Mouse (Mus musculus): ENCODE measurements around the gene Caskin1. TPM values are rescaled to one million over a fixed set of nuclear protein-coding genes. Genes with fewer than 3 reads are reported as not detected.

Gene Caskin1
- polyA plus RNA-seq, 1 experiment from 2014 or later: 2.9 TPM

GRCm38 (mm10) chr17:24483495-24483894 lies 4.9 kb upstream of the Caskin1 start:
- Histone ChIP-seq H3K27me3 (replicated peaks; ENCODE audit: control insufficient read depth, insufficient read depth, low read length) (peaks cover 12% of the 10 kb centered on the region), H3K4me2 (ENCODE audit: low read depth, low read length) (no peak overlapping the region), H3K9ac (ENCODE audit: low read depth, low read length) (no peak overlapping the region), H3K9me3 (ENCODE audit: control insufficient read depth, low read length) (no peaks in the 10 kb centered on the region), H3K4me3 (ENCODE audit: low read depth, low read length) (no peak overlapping the region), H3K27ac (replicated peaks; ENCODE audit: low read depth, low read length) (no peak overlapping the region), H3K4me1 (ENCODE audit: control insufficient read depth, insufficient read depth, low read length) (no peaks in the 10 kb centered on the region), H3K36me3 (ENCODE audit: control insufficient read depth, insufficient read depth, low read length) (no peaks in the 10 kb centered on the region)
- 89% methylated on average over 3 of the region's 3 CpGs for WGBS
- DNase-seq (ENCODE audit: low spot score) (no peak), ATAC-seq (ENCODE audit: low read depth) (no peak)

GRCm38 (mm10) chr17:24485090-24485860 lies 3.1 kb upstream of the Caskin1 start:
- no peak overlapping the region for H3K4me2 ChIP-seq (ENCODE audit: low read depth, low read length)
- H3K4me3 ChIP-seq (ENCODE audit: low read depth, low read length): no peak overlapping the region
- H3K9ac ChIP-seq (ENCODE audit: low read depth, low read length): no peak overlapping the region; the same call in 1 of the 2 replicates
- H3K4me1 ChIP-seq (ENCODE audit: control insufficient read depth, insufficient read depth, low read length): peaks cover 4% of the 10 kb centered on the region; the same call in 1 of the 2 replicates
- H3K9me3 ChIP-seq (ENCODE audit: control insufficient read depth, low read length): no peaks in the 10 kb centered on the region
- H3K27ac ChIP-seq (replicated peaks; ENCODE audit: low read depth, low read length): no peak overlapping the region
- DNase-seq (ENCODE audit: low spot score) (peak; percentile 36), ATAC-seq (ENCODE audit: low read depth) (no peak)
- 50% methylated on average over 10 of the region's 11 CpGs for WGBS
- H3K27me3 ChIP-seq (replicated peaks; ENCODE audit: control insufficient read depth, insufficient read depth, low read length): peaks cover 26% of the 10 kb centered on the region
- no peaks in the 10 kb centered on the region for H3K36me3 ChIP-seq (ENCODE audit: control insufficient read depth, insufficient read depth, low read length)

- H3K4me3 ChIP-seq (ENCODE audit: low read depth, low read length): peak overlapping the region; percentile 74
- H3K9me3 ChIP-seq (ENCODE audit: control insufficient read depth, low read length): no peaks in the 10 kb centered on the region
- peak overlapping the region; percentile 80 for H3K9ac ChIP-seq (ENCODE audit: low read depth, low read length)
- no peaks in the 10 kb centered on the region for H3K36me3 ChIP-seq (ENCODE audit: control insufficient read depth, insufficient read depth, low read length)
- WGBS: 0% methylated on average over 8 of the region's 81 CpGs
- peaks cover 4% of the 10 kb centered on the region; the same call in 1 of the 2 replicates for H3K4me1 ChIP-seq (ENCODE audit: control insufficient read depth, insufficient read depth, low read length)
- peak overlapping the region; percentile 96 for H3K4me2 ChIP-seq (ENCODE audit: low read depth, low read length)
- ATAC-seq (ENCODE audit: low read depth): peak; percentile 76
- peak; percentile 35 for DNase-seq (ENCODE audit: low spot score)
- peak overlapping the region; percentile 61; the same call in 1 of the 2 replicates for H3K27ac ChIP-seq (replicated peaks; ENCODE audit: low read depth, low read length)
- peaks cover 26% of the 10 kb centered on the region for H3K27me3 ChIP-seq (replicated peaks; ENCODE audit: control insufficient read depth, insufficient read depth, low read length)
Observed at GRCm38 (mm10) chr17:24488662-24489264, 362 bp downstream of the Caskin1 start.

- ATAC-seq (ENCODE audit: low read depth) (peak; percentile 16; the same call in 1 of the 2 replicates), DNase-seq (ENCODE audit: low spot score) (no peak)
- peak overlapping the region; percentile 80 for H3K9ac ChIP-seq (ENCODE audit: low read depth, low read length)
- 20% methylated on average over 18 of the region's 19 CpGs for WGBS
- no peaks in the 10 kb centered on the region for H3K9me3 ChIP-seq (ENCODE audit: control insufficient read depth, low read length)
- H3K27ac ChIP-seq (replicated peaks; ENCODE audit: low read depth, low read length): no peak overlapping the region
- peak overlapping the region; percentile 74 for H3K4me3 ChIP-seq (ENCODE audit: low read depth, low read length)
- peak overlapping the region; percentile 96 for H3K4me2 ChIP-seq (ENCODE audit: low read depth, low read length)
- H3K4me1 ChIP-seq (ENCODE audit: control insufficient read depth, insufficient read depth, low read length): peaks cover 4% of the 10 kb centered on the region; the same call in 1 of the 2 replicates
- H3K27me3 ChIP-seq (replicated peaks; ENCODE audit: control insufficient read depth, insufficient read depth, low read length): peaks cover 26% of the 10 kb centered on the region
- no peaks in the 10 kb centered on the region for H3K36me3 ChIP-seq (ENCODE audit: control insufficient read depth, insufficient read depth, low read length)
Observed at GRCm38 (mm10) chr17:24489265-24490030, 1.0 kb downstream of the Caskin1 start.

GRCm38 (mm10) chr17:24490399-24490798 lies 2.0 kb downstream of the Caskin1 start:
- H3K4me1 ChIP-seq (ENCODE audit: control insufficient read depth, insufficient read depth, low read length): peaks cover 4% of the 10 kb centered on the region; the same call in 1 of the 2 replicates
- H3K36me3 ChIP-seq (ENCODE audit: control insufficient read depth, insufficient read depth, low read length): no peaks in the 10 kb centered on the region
- H3K27me3 ChIP-seq (replicated peaks; ENCODE audit: control insufficient read depth, insufficient read depth, low read length): peaks cover 26% of the 10 kb centered on the region
- 87% methylated on average over 4 of the region's 4 CpGs for WGBS
- DNase-seq (ENCODE audit: low spot score) (peak; percentile 58), ATAC-seq (ENCODE audit: low read depth) (no peak)
- no peak overlapping the region for H3K9ac ChIP-seq (ENCODE audit: low read depth, low read length)
- H3K4me2 ChIP-seq (ENCODE audit: low read depth, low read length): no peak overlapping the region
- H3K27ac ChIP-seq (replicated peaks; ENCODE audit: low read depth, low read length): no peak overlapping the region
- no peaks in the 10 kb centered on the region for H3K9me3 ChIP-seq (ENCODE audit: control insufficient read depth, low read length)
- H3K4me3 ChIP-seq (ENCODE audit: low read depth, low read length): no peak overlapping the region

- ATAC-seq (ENCODE audit: low read depth) (no peak), DNase-seq (ENCODE audit: low spot score) (peak; percentile 66)
- H3K4me2 ChIP-seq (ENCODE audit: low read depth, low read length): no peak overlapping the region
- no peak overlapping the region for H3K4me3 ChIP-seq (ENCODE audit: low read depth, low read length)
- no peaks in the 10 kb centered on the region for H3K4me1 ChIP-seq (ENCODE audit: control insufficient read depth, insufficient read depth, low read length)
- H3K9ac ChIP-seq (ENCODE audit: low read depth, low read length): no peak overlapping the region
- 47% methylated on average over 2 of the region's 2 CpGs for WGBS
- no peaks in the 10 kb centered on the region for H3K9me3 ChIP-seq (ENCODE audit: control insufficient read depth, low read length)
- H3K27ac ChIP-seq (replicated peaks; ENCODE audit: low read depth, low read length): no peak overlapping the region
- H3K27me3 ChIP-seq (replicated peaks; ENCODE audit: control insufficient read depth, insufficient read depth, low read length): peaks cover 4% of the 10 kb centered on the region; the same call in 1 of the 2 replicates
- no peaks in the 10 kb centered on the region for H3K36me3 ChIP-seq (ENCODE audit: control insufficient read depth, insufficient read depth, low read length)
Observed at GRCm38 (mm10) chr17:24494627-24495335, 6.4 kb downstream of the Caskin1 start.

GRCm38 (mm10) chr17:24495443-24495842 lies 7.0 kb downstream of the Caskin1 start:
- ATAC-seq (ENCODE audit: low read depth) (no peak), DNase-seq (ENCODE audit: low spot score) (no peak)
- no peaks in the 10 kb centered on the region for H3K4me1 ChIP-seq (ENCODE audit: control insufficient read depth, insufficient read depth, low read length)
- no peaks in the 10 kb centered on the region for H3K36me3 ChIP-seq (ENCODE audit: control insufficient read depth, insufficient read depth, low read length)
- no peak overlapping the region for H3K27ac ChIP-seq (replicated peaks; ENCODE audit: low read depth, low read length)
- no peaks in the 10 kb centered on the region for H3K9me3 ChIP-seq (ENCODE audit: control insufficient read depth, low read length)
- no peak overlapping the region for H3K4me2 ChIP-seq (ENCODE audit: low read depth, low read length)
- 59% methylated on average over 3 of the region's 3 CpGs for WGBS
- H3K9ac ChIP-seq (ENCODE audit: low read depth, low read length): no peak overlapping the region
- no peaks in the 10 kb centered on the region for H3K27me3 ChIP-seq (replicated peaks; ENCODE audit: control insufficient read depth, insufficient read depth, low read length)
- H3K4me3 ChIP-seq (ENCODE audit: low read depth, low read length): no peak overlapping the region

GRCm38 (mm10) chr17:24496026-24496425 lies 7.6 kb downstream of the Caskin1 start:
- Histone ChIP-seq H3K36me3 (ENCODE audit: control insufficient read depth, insufficient read depth, low read length) (no peaks in the 10 kb centered on the region), H3K4me3 (ENCODE audit: low read depth, low read length) (no peak overlapping the region), H3K27me3 (replicated peaks; ENCODE audit: control insufficient read depth, insufficient read depth, low read length) (no peaks in the 10 kb centered on the region), H3K9me3 (ENCODE audit: control insufficient read depth, low read length) (no peaks in the 10 kb centered on the region), H3K4me2 (ENCODE audit: low read depth, low read length) (no peak overlapping the region), H3K4me1 (ENCODE audit: control insufficient read depth, insufficient read depth, low read length) (no peaks in the 10 kb centered on the region), H3K9ac (ENCODE audit: low read depth, low read length) (no peak overlapping the region), H3K27ac (replicated peaks; ENCODE audit: low read depth, low read length) (no peak overlapping the region)
- 82% methylated on average over 1 of the region's 1 CpGs for WGBS
- ATAC-seq (ENCODE audit: low read depth) (no peak), DNase-seq (ENCODE audit: low spot score) (no peak)

Data from embryonic facial prominence, embryonic 14.5 days (tissue).